Mouse (Mus musculus): ENCODE data around the gene Cnn1. TPM values are rescaled to one million over a fixed set of nuclear protein-coding genes. Genes with fewer than 3 reads are reported as not detected.

Cnn1 gene
- total RNA-seq, 1 experiment: 25.6 TPM

DNA sequence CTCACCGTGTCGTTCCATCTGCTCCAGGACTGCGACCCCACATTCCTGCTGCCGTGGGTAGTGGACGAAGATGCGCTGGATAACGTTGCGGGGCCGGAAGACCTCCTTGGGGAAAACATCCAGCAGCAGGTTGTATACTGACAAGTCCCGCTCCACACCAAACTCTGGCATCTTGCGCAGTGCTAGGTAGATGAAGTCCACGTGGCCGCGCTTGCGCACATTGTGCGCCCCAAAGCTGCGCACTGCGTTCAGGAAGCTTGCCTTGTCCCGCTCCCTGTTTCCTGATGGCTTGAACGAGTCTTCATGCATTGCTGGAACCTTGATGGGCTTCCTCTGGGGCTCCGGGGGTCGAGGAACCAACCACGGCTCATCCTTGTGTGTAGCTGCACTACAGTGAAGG, 22.8 kb upstream of the Cnn1 start:
- DNase-seq (ENCODE audit: low read depth, low spot score): no peak
- peak overlapping the region; percentile 49 for H3K9ac ChIP-seq (ENCODE audit: insufficient read depth, low read depth, low read length, poor library complexity, severe bottlenecking)
- in situ Hi-C loops (cut with MboI; ENCODE audit: low sequenced_read_pairs in 2 of 2, unreplicated experiment in 2 of 2): no loop called here
- H3K4me3 ChIP-seq (ENCODE audit: insufficient read depth in 1 of 2, low read depth in 1 of 2, low read length in 2 of 2, poor library complexity in 1 of 2, severe bottlenecking in 1 of 2): peak overlapping the region; percentile 5 to 51
- no peaks in the 10 kb centered on the region for H3K9me3 ChIP-seq (ENCODE audit: control insufficient read depth, insufficient read depth, low read depth, low read length)
- H3K4me1 ChIP-seq (ENCODE audit: control insufficient read depth in 2 of 2, insufficient read depth in 2 of 2, low read length in 2 of 2, poor library complexity in 1 of 2): peaks cover 0 to 4% of the 10 kb centered on the region in 2 experiments; a peak in 1 of 4 replicates
- H3K36me3 ChIP-seq (ENCODE audit: control insufficient read depth, insufficient read depth, low read length, poor library complexity, severe bottlenecking): peaks cover 22% of the 10 kb centered on the region
- no peak for TF ChIP-seq MAFK (IDR thresholded peaks at IDR 0.05; ENCODE audit: insufficient read depth, low read depth, low read length)
- no peak for TF ChIP-seq ZNF384 (IDR thresholded peaks at IDR 0.05; ENCODE audit: low read depth, low read length)
- TF ChIP-seq ZC3H11A (IDR thresholded peaks at IDR 0.05; ENCODE audit: borderline replicate concordance, low read depth, low read length): no peak
- TF ChIP-seq CHD2 (IDR thresholded peaks at IDR 0.05; ENCODE audit: low read depth, low read length): no peak
- no peak overlapping the region for H3K27ac ChIP-seq (ENCODE audit: insufficient read depth, low read depth, low read length, poor library complexity, severe bottlenecking)

DNA sequence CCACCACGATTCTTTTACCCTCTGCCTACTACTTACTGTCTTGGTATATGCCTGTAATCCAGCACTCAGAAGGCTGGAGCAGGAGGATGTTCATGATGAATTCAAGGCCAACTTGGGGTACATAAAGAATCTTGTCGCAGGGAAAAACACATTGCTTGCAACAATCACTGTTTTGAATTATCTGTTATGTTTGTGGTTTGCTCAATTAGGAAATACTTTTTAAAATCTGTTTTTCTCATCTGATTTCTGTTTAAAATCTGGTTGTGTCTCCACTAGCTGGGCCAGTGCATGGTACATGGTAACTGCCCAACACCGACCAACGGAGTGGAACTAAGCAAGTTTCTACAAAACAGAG, 14.4 kb upstream of the Cnn1 start:
- no peak overlapping the region for H3K27ac ChIP-seq (ENCODE audit: insufficient read depth, low read depth, low read length, poor library complexity, severe bottlenecking)
- no peaks in the 10 kb centered on the region for H3K9me3 ChIP-seq (ENCODE audit: control insufficient read depth, insufficient read depth, low read depth, low read length)
- H3K9ac ChIP-seq (ENCODE audit: insufficient read depth, low read depth, low read length, poor library complexity, severe bottlenecking): peak overlapping the region; percentile 74
- in situ Hi-C loops (cut with MboI; ENCODE audit: low sequenced_read_pairs in 2 of 2, unreplicated experiment in 2 of 2): no loop called here
- H3K4me1 ChIP-seq (ENCODE audit: control insufficient read depth in 2 of 2, insufficient read depth in 2 of 2, low read length in 2 of 2, poor library complexity in 1 of 2): peaks cover 0 to 2% of the 10 kb centered on the region in 2 experiments; a peak in 1 of 4 replicates
- DNase-seq (ENCODE audit: low read depth, low spot score): no peak
- no peaks in the 10 kb centered on the region for H3K36me3 ChIP-seq (ENCODE audit: control insufficient read depth, insufficient read depth, low read length, poor library complexity, severe bottlenecking)
- H3K4me3 ChIP-seq (ENCODE audit: insufficient read depth in 1 of 2, low read depth in 1 of 2, low read length in 2 of 2, poor library complexity in 1 of 2, severe bottlenecking in 1 of 2): peak overlapping the region; percentile 83 to 94
- TF ChIP-seq CHD2 (IDR thresholded peaks at IDR 0.05; ENCODE audit: low read depth, low read length) (no peak), ZNF384 (IDR thresholded peaks at IDR 0.05; ENCODE audit: low read depth, low read length) (0 out of 2 replicates have a peak, but pooled peaks have one; percentile 15)

DNA sequence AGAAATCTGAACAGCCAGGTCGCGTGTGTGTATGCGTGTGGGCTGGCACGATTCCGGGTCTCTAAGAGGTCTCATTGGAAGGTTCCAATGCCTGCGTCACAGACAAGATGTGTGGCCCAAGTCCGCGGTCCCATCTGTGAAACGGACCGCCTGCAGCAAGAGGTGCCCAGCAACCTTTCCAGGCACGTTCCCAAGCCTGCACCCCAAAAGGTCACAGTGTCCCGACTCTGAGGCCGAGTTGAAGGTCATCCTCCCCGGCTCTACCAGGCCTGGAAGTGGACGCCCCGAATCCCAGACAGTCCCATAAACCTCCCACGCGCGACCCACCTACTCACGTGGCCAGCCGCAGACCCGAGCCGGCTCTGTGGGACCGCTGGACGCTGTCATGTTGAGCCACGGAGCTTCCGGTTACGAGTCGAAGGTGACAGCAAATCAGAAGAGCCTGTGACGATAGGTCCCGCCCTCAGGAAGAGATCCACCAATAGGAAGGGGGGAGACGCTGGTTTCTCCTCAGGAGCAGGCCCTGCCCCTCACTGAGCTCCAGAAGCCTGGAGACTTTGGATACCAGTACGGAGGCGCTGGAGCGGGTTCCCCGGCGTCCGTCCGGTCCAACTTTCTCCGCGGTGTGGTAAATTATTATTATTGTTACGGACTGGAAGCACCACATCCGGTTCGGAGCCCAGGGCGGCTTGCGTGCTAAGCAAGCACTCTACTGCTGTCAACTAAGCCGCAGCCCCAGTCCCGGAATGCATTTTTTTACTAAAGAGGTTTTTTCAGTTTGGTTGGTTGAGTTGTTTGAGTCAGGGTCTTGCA, 13.8 kb upstream of the Cnn1 start, which contains the start of gene Ecsit:
Ecsit (minus strand) TSS at position 417 of the 813 bp plus-strand sequence.
- peak within 1 kb of the TSS; percentile 83 to 94 for H3K4me3 ChIP-seq (ENCODE audit: insufficient read depth in 1 of 2, low read depth in 1 of 2, low read length in 2 of 2, poor library complexity in 1 of 2, severe bottlenecking in 1 of 2)
- no peaks in the 10 kb centered on the region for H3K9me3 ChIP-seq (ENCODE audit: control insufficient read depth, insufficient read depth, low read depth, low read length)
- H3K9ac ChIP-seq (ENCODE audit: insufficient read depth, low read depth, low read length, poor library complexity, severe bottlenecking): peak within 1 kb of the TSS; percentile 75
- DNase-seq (ENCODE audit: low read depth, low spot score): peak; percentile 92
- peaks cover 0 to 2% of the 10 kb centered on the region in 2 experiments; a peak in 1 of 4 replicates for H3K4me1 ChIP-seq (ENCODE audit: control insufficient read depth in 2 of 2, insufficient read depth in 2 of 2, low read length in 2 of 2, poor library complexity in 1 of 2)
- no peak for TF ChIP-seq MAFK (IDR thresholded peaks at IDR 0.05; ENCODE audit: insufficient read depth, low read depth, low read length)
- no peak for TF ChIP-seq ZC3H11A (IDR thresholded peaks at IDR 0.05; ENCODE audit: borderline replicate concordance, low read depth, low read length)
- TF ChIP-seq HCFC1 (IDR thresholded peaks at IDR 0.05; ENCODE audit: borderline replicate concordance, insufficient read depth, low read length): no peak
- TF ChIP-seq ZNF384 (IDR thresholded peaks at IDR 0.05; ENCODE audit: low read depth, low read length): no peak
- TF ChIP-seq CHD2 (IDR thresholded peaks at IDR 0.05; ENCODE audit: low read depth, low read length): peak; percentile 63
- no peaks in the 10 kb centered on the region for H3K36me3 ChIP-seq (ENCODE audit: control insufficient read depth, insufficient read depth, low read length, poor library complexity, severe bottlenecking)
- H3K27ac ChIP-seq (ENCODE audit: insufficient read depth, low read depth, low read length, poor library complexity, severe bottlenecking): no peak within 1 kb of the TSS
- in situ Hi-C loops (cut with MboI; ENCODE audit: low sequenced_read_pairs in 2 of 2, unreplicated experiment in 2 of 2): no loop called here

DNA sequence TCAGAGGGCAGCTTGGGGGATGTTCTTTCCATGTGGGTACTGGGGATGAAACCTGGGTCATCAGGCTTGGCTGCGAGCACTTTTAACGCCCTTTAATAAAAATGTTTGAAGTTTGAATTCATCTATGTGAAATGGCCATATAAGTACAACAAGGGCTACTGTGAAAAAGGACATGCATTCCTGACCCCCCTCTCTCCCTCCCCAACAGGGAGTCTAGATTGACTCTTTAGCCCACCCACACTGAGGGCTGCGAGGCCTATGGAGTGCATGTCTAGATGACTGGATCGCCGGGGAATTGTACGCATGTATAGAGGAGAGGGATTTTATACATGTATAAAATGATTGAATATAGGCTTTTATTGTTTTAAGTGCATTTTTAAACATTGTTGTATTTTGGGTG, 13.0 kb upstream of the Cnn1 start:
- H3K27ac ChIP-seq (ENCODE audit: insufficient read depth, low read depth, low read length, poor library complexity, severe bottlenecking): no peak overlapping the region
- peaks cover 0 to 2% of the 10 kb centered on the region in 2 experiments; a peak in 1 of 4 replicates for H3K4me1 ChIP-seq (ENCODE audit: control insufficient read depth in 2 of 2, insufficient read depth in 2 of 2, low read length in 2 of 2, poor library complexity in 1 of 2)
- in situ Hi-C loops (cut with MboI; ENCODE audit: low sequenced_read_pairs in 2 of 2, unreplicated experiment in 2 of 2): no loop called here
- DNase-seq (ENCODE audit: low read depth, low spot score): no peak
- H3K9ac ChIP-seq (ENCODE audit: insufficient read depth, low read depth, low read length, poor library complexity, severe bottlenecking): peak overlapping the region; percentile 75; the same call in 1 of the 2 replicates
- no peaks in the 10 kb centered on the region for H3K9me3 ChIP-seq (ENCODE audit: control insufficient read depth, insufficient read depth, low read depth, low read length)
- TF ChIP-seq ZNF384 (IDR thresholded peaks at IDR 0.05; ENCODE audit: low read depth, low read length) (no peak), CHD2 (IDR thresholded peaks at IDR 0.05; ENCODE audit: low read depth, low read length) (no peak), ZC3H11A (IDR thresholded peaks at IDR 0.05; ENCODE audit: borderline replicate concordance, low read depth, low read length) (no peak), MAFK (IDR thresholded peaks at IDR 0.05; ENCODE audit: insufficient read depth, low read depth, low read length) (no peak), HCFC1 (IDR thresholded peaks at IDR 0.05; ENCODE audit: borderline replicate concordance, insufficient read depth, low read length) (no peak)
- peak overlapping the region; percentile 83 to 94; a peak in 3 of 4 replicates for H3K4me3 ChIP-seq (ENCODE audit: insufficient read depth in 1 of 2, low read depth in 1 of 2, low read length in 2 of 2, poor library complexity in 1 of 2, severe bottlenecking in 1 of 2)
- no peaks in the 10 kb centered on the region for H3K36me3 ChIP-seq (ENCODE audit: control insufficient read depth, insufficient read depth, low read length, poor library complexity, severe bottlenecking)
